In genomic region chr10:68867361-68867760, GRCm38 (mm10) we compare ENCODE assay signal across 21 mouse cellular contexts.
"Had no signal": no experiment of that assay in that cellular context is flagged by ENCODE, and none has a peak within 500 bp of the region (broad histone marks: within the 10 kb centered on the region; RNA-seq: fewer than 3 reads in every experiment).

No protein-coding gene starts in this region.

- H3K9me3 ChIP-seq: lung, embryonic 15.5 days; midbrain, embryonic 12.5 days; neural tube, embryonic 13.5 days; neural tube, embryonic 15.5 days had no signal

- H3K36me3 ChIP-seq: lung, embryonic 15.5 days; midbrain, embryonic 12.5 days; neural tube, embryonic 13.5 days; neural tube, embryonic 15.5 days had no signal

- H3K4me1 ChIP-seq: lung, embryonic 15.5 days; megakaryocyte, embryonic 14.5 days; neural tube, embryonic 15.5 days had no signal

- H3K4me2 ChIP-seq: lung, embryonic 15.5 days; midbrain, embryonic 12.5 days; neural tube, embryonic 13.5 days; neural tube, embryonic 15.5 days had no signal

- H3K27ac ChIP-seq: liver, embryonic 14.5 days; lung, embryonic 15.5 days; macrophage; midbrain, embryonic 12.5 days; neural tube, embryonic 13.5 days; neural tube, embryonic 15.5 days had no signal

- DNase-seq: lung, adult 2 months; lung, postnatal 14 days; lung, postnatal 36 days; midbrain, embryonic 14.5 days; retina, postnatal 1 day; right cerebral cortex, adult 18-20 months; right cerebral cortex, postnatal 25 days; right cerebral cortex, postnatal 4 days; spleen, adult 18-20 months; thymus, adult 18-20 months; thymus, postnatal 14 days; thymus, postnatal 36 days had no signal

- ATAC-seq: lung, postnatal 0 days; midbrain, embryonic 16.5 days had no signal

- H3K9ac ChIP-seq: liver, embryonic 14.5 days; lung, embryonic 15.5 days; midbrain, embryonic 12.5 days; neural tube, embryonic 13.5 days; neural tube, embryonic 15.5 days had no signal

- H3K4me3 ChIP-seq: lung, embryonic 15.5 days; megakaryocyte, embryonic 14.5 days; midbrain, embryonic 12.5 days; neural tube, embryonic 13.5 days; neural tube, embryonic 15.5 days had no signal

- H3K27me3 ChIP-seq: lung, embryonic 15.5 days; megakaryocyte, embryonic 14.5 days; neural tube, embryonic 13.5 days; neural tube, embryonic 15.5 days had no signal
